In genomic region chr4:53513276-53514081, GRCm38 (mm10) we compare ENCODE assay signal across 8 mouse cellular contexts.
DNase-seq lines count a peak whose midpoint lies in the region; ATAC-seq lines count a peak whose summit lies in the region.

No protein-coding gene starts in this region.

- H3K79me2 ChIP-seq in macrophage (ENCODE audit: inconsistent target): no peaks in the 10 kb centered on the region

- peak overlapping the region; percentile 37 for H3K4me2 ChIP-seq in heart, embryonic 13.5 days

- H3K27ac ChIP-seq in heart, embryonic 13.5 days (replicated peaks): peak overlapping the region; percentile 48
- H3K27ac ChIP-seq in macrophage: peak overlapping the region; percentile 37

- 44% methylated on average over 11 of the region's 11 CpGs for WGBS in heart, embryonic 13.5 days
- 20% methylated on average over 11 of the region's 11 CpGs for WGBS in macrophage (ENCODE audit: missing documents)

- peaks cover 8% of the 10 kb centered on the region for H3K36me3 ChIP-seq in heart, embryonic 13.5 days
- H3K36me3 ChIP-seq in macrophage (ENCODE audit: inconsistent target): no peaks in the 10 kb centered on the region

- H3K4me1 ChIP-seq in heart, embryonic 13.5 days: peaks cover 53% of the 10 kb centered on the region

- H3K9me3 ChIP-seq in heart, embryonic 13.5 days: no peaks in the 10 kb centered on the region

- H3K4me3 ChIP-seq in heart, embryonic 13.5 days: no peak overlapping the region
- H3K4me3 ChIP-seq in macrophage (ENCODE audit: inconsistent target): no peak overlapping the region

- no peak for DNase-seq in heart, adult 8-10 months (ENCODE audit: low spot score)
- DNase-seq in cerebellum, adult 9-10 months: peak; percentile 71
- DNase-seq in induced T-regulatory cell, adult 2 months (ENCODE audit: low read depth): peak; percentile 6
- DNase-seq in thymus, postnatal 14 days: peak; percentile 41
- no peak for DNase-seq in MN1 (ENCODE audit: low spot score)
- DNase-seq in layer of hippocampus, postnatal 36 days: no peak

- no peaks in the 10 kb centered on the region for H3K27me3 ChIP-seq in heart, embryonic 13.5 days (replicated peaks)

- 0 out of 2 replicates have a peak overlapping the region, but pooled peaks have one; percentile 44 for H3K9ac ChIP-seq in heart, embryonic 13.5 days

- no peak for ATAC-seq in heart, embryonic 13.5 days (ENCODE audit: extremely low read depth, insufficient number of reproducible peaks, low FRiP score, low TSS enrichment)

Comparison
In these comparisons a context has a peak if more than half of its experiments do, and no peak if none do; other contexts are left out.
1. DNase-seq: peak in cerebellum, adult 9-10 months (single experiment), induced T-regulatory cell, adult 2 months (single experiment) and thymus, postnatal 14 days (single experiment); none in heart, adult 8-10 months (single experiment), MN1 (single experiment) and layer of hippocampus, postnatal 36 days (0 of 2).